Mouse (Mus musculus): ENCODE data around the gene Tmem255b.

- TF ChIP-seq CTCF (IDR thresholded peaks at IDR 0.05; ENCODE audit: low read depth, low read length) (no peak), EP300 (IDR thresholded peaks at IDR 0.05; ENCODE audit: insufficient read depth, low read depth, low read length) (no peak)
Measured at GRCm38 (mm10) chr8:13433130-13433529, 1.9 kb upstream of the Tmem255b start.
